Mouse (Mus musculus) adrenal gland, adult (tissue): ENCODE measurements around the gene Agpat3.

Experiments used
- DNase-seq, 2 experiments: peaks; one replicate each; pipeline ENCODE4 v3.0.0; 2022 to 2023; ENCODE audit warnings: low spot score in 1 of 2; ENCODE audit not compliant: inconsistent age in 2 of 2

Agpat3 gene

DNA sequence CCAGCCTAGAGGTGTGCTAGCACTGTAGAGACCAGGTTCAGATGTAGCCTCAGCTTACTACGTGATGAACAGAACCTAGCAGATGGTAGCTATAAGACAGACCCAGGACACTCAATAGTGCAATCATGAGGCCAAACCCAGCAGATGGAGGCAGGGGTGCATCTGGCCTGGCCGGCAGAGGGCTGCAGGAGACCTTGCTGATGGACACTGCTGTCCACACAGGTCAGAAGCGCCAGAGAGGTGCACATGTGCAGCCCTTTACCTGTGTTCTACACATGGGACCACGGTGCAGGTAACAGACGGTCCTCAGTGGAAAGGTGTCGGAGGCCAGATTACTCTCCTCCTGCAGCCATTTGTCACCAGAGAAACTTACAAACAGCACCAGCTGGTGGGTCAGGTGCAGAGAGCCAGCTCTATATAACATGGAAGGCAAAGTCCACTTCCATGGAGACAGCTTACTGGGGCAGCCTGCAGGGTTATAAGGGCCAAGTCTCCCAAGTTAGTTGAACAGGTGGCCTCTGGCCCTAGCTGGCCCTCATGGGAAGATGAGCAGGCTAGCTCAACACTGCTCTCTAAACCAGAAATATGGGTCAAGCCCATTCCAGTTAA lies 27.6 kb downstream of the Agpat3 start:
- no peak for DNase-seq

DNA sequence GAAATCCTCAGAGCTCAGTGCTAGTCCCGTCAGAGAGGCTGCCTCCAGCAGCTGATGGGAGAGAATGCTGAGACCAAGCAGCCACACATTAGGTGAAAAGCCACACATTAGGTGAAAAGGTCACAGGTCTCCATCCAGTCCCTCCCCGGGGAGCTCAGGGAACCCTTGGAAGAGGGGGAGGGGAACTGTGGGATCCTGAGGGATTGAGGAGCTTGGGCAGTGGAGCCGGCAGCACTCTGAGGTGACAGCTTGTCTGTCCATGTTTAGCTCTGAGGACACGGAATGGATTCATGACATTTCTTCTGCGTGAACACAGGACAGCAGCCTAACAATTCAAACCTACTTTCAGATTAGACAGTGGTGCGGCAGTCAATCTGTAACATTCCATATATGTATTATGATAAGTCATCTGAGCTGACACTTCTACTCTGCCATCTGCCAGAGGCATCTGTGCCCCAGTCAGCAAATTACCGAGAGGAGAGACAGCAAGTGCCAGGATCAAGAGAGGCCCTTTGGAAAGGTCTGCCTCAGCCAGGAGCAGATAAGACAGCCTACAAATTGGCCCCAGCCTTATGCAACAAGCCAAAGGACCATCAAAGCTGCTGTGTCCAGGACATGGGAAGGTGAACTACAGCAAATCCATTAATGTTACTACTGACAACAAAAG lies 28.9 kb downstream of the Agpat3 start:
- DNase-seq = no peak

GRCm38 (mm10) chr10:78322806-78323205 lies 29.5 kb downstream of the Agpat3 start:
- DNase-seq = peak in 1 of 2 experiments; percentile 78

DNA sequence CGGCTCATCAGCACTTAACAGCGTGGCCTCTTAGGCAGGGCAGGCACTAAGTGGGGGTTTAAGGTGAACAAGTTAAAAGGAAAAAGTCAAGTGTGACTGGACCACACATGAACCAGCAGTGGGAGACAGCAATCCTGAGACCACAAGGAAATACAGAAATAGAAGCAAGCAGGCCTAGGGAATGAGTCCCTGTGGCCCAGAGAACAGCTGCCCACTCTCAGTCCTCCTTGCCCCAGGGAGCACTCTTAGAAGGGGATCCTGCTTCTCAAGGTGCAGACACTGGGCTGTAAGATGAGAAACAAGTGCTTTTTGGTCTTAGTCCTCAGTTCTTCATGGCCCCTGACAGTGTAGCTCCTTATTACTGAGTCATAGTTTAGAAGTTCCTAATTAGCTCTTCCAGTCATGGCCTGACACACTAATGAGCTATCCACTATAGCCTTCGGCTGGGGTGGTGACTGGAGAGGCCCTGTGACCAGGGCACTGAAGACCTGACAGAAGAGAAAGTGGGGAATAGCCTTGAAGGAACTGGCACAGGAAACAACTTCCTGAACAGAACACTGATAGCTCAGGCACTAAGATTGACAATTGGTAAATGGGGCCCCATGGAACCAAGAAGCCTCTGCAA lies 31.0 kb downstream of the Agpat3 start:
- DNase-seq = peak in 1 of 2 experiments; percentile 55

- no peak for DNase-seq
Measured at GRCm38 (mm10) chr10:78320526-78320925, 31.8 kb downstream of the Agpat3 start.

- DNase-seq = no peak
Measured at GRCm38 (mm10) chr10:78319940-78320339, 32.3 kb downstream of the Agpat3 start.

DNA sequence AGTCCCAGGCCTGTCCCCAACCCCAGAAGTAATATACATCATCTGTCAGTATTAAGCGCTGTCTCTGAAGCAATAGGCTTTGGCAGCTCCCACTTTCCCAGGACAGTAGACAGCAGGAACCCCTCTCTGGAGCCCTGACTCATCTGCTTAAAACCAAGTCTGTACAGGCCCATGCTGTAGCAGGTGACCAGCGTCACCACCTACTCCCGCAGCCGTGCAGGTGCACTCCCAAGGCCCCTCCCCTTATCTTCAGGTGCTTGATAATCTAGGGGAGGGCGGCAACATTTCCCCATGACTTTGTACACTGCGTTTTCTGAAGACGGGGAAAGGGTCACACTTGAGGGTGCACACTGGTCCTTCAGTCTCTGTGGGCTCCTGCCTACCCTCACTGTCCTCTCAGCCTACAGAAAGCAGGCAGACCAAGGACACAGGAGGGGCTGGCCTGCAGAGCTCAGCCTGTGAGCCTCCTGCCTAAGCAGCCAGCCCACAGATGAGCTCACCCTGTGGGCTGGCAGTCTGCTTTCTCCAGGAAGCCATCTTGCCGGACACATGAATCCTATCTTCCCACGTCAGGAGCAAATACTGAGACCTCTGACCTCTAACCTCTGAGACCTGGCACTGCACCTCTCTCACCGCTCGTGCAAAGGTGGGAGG lies 34.9 kb downstream of the Agpat3 start:
- DNase-seq = no peak

- no peak for DNase-seq
Measured at GRCm38 (mm10) chr10:78316228-78317087, 35.8 kb downstream of the Agpat3 start.

DNA sequence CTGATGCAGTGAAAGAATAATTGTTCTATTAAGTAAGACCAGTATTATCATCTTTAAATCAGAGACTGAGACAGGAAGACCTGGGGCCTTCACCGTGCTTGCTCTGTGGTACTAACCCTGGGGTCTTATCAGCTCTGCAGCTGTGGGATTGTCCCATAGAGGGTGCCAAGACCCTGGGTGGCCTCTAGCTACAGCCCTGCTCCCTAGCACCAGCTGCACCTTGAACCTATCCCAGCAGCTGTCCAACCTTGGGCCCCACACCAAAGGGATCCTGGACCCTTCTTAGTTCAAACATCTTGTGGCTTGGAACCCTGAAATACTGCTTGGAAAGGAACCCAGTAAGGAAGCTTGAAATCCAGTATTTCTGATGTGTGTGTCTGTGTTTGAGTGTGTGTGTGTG lies 37.1 kb downstream of the Agpat3 start:
- DNase-seq = no peak

GRCm38 (mm10) chr10:78311886-78312635 lies 40.2 kb downstream of the Agpat3 start:
- no peak for DNase-seq

GRCm38 (mm10) chr10:78310747-78311267 lies 41.5 kb downstream of the Agpat3 start:
- DNase-seq = no peak

DNA sequence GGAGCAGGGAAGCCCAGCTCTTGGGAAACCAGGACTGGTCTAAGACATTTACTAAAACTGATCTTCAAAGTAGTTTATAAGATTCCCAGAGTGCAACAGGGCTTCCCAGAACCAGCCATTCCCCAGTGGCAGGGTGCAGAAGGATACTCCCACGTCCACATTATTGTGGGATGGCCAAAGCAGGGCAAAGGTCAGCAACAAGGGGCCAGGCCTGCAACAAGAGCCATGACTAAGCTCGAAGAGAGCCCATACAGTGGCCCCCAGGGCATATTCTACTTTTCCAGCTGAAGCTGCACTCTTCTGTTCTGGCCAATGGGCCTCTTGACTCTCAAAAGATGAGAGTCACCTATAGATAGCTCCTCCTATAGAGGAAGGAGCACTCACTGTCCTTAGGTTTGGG lies 43.7 kb downstream of the Agpat3 start:
- DNase-seq = no peak

DNA sequence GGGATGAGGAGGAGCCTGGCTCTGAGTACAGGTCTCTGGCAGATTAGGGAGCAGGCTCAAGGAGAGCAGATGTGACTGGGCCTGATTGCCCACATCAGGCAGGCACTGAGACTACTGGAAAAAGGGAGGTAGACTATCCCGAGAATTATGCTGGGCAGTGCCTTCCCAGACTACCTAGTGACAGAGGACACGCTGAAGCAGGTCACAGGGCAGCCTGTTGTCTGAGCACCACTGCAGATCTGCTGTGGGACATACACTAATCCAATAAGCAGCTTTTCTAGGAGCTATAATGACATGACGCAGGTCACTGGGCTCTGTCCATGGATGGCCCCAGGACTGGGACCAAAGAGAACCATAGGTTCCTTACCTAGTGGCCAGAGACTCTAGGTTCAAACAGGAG lies 44.9 kb downstream of the Agpat3 start:
- DNase-seq = no peak

DNA sequence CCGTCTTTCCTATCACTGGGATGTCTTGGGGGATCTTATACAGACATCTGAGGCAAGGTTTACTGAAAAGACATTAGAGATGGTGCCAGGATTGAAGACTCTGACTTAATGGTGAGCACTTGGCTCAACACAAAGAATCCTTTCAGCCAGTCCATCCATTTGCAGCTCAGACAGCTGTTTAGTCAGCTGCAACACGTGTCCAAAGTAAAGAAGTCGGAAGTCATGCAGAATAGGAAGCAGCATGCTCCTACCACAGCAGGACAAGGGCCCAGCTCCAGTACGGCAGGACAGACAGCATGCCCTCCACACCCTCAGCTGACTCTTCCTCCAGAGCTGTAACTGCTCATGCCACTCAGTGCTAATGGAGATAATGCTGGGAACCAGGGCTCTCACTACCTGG lies 46.3 kb downstream of the Agpat3 start:
- DNase-seq = no peak

DNA sequence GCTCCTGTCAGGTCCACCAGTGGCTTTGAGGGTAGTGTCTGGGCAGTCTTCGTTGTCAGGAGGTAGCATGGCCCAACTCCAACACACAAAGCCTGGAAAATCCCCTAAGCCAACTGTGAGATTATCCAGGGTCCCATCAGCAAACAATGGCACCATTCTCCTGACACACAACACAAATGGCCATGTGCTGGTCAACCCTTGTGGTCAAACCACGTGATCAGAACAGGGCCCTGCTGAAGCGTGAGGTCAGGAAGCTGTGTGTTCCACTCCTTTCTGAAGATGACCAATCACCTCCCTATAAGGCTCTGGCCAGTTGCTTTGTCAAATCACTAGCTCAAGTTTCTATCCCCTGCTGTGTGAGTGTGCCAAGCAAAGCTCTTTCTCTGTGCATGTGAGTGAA lies 47.3 kb downstream of the Agpat3 start:
- no peak for DNase-seq

- peak in 1 of 2 experiments; percentile 72 for DNase-seq
Measured at GRCm38 (mm10) chr10:78303675-78304074, 48.6 kb downstream of the Agpat3 start.

GRCm38 (mm10) chr10:78300061-78300460 lies 52.2 kb downstream of the Agpat3 start:
- DNase-seq = peak; percentile 52 to 86

GRCm38 (mm10) chr10:78298651-78299644 lies 53.3 kb downstream of the Agpat3 start:
- no peak for DNase-seq
